Mouse (Mus musculus) hindbrain, postnatal 0 days (tissue): ENCODE data around the gene Hoxc6. TPM values are rescaled to one million over a fixed set of nuclear protein-coding genes. Genes with fewer than 3 reads are reported as not detected.
A peak's percentile ranks its signal among the peaks of the same experiment; 100 is the strongest.

ENCODE experiments used
- ATAC-seq: fragments of 200-750 bp; cut with Nextera tagmentation; 2 replicates; pipeline ENCODE4 v1.8.0; 2017; ENCODE audit warnings: mild to moderate bottlenecking, moderate TSS enrichment, moderate library complexity
- DNase-seq: peaks from one replicate; pipeline ENCODE4 v3.0.0-alpha.2; 2015; ENCODE audit warnings: low spot score
- H3K27ac ChIP-seq: fragments of 300-500 bp; sonication (generic); 2 replicates; pipeline ENCODE4 v1.5.1; 2014; ENCODE audit warnings: mild to moderate bottlenecking
- H3K27me3 ChIP-seq: fragments of 300-500 bp; sonication (generic); 2 replicates; pipeline ENCODE4 v1.6.1; 2014; ENCODE audit warnings: low read length, mixed read lengths; ENCODE audit not compliant: insufficient read depth
- H3K36me3 ChIP-seq: fragments of 300-500 bp; sonication (generic); 2 replicates; pipeline ENCODE4 v1.6.1; 2014; ENCODE audit warnings: low read length, mixed read lengths; ENCODE audit not compliant: insufficient read depth
- H3K4me1 ChIP-seq: fragments of 300-500 bp; sonication (generic); 2 replicates; pipeline ENCODE4 v1.6.1; 2014; ENCODE audit warnings: antibody characterized with exemption, low read length, mixed read lengths; ENCODE audit not compliant: insufficient read depth
- H3K4me2 ChIP-seq: fragments of 300-500 bp; sonication (generic); 2 replicates; pipeline ENCODE4 v1.6.1; 2014; ENCODE audit warnings: low read depth, mild to moderate bottlenecking, low read length, moderate library complexity, mixed read lengths
- H3K4me3 ChIP-seq: fragments of 300-500 bp; sonication (generic); 2 replicates; pipeline ENCODE4 v1.5.1; 2014; ENCODE audit warnings: low read length
- H3K9ac ChIP-seq: fragments of 300-500 bp; sonication (generic); replicated peaks from 2 replicates; pipeline ENCODE4 v1.6.1; 2014; ENCODE audit warnings: mild to moderate bottlenecking, low read length, moderate library complexity, mixed read lengths
- H3K9me3 ChIP-seq: fragments of 300-500 bp; sonication (generic); 2 replicates; pipeline ENCODE4 v1.6.1; 2016; ENCODE audit warnings: low read length, mixed read lengths
- CTCF ChIP-seq: IDR thresholded peaks from 2 replicates; pipeline ENCODE4 v1.5.1; 2016; ENCODE audit warnings: antibody characterized with exemption, control low read depth, low read depth
- WGBS: fragments of 180-500 bp; shearing (Covaris S2); extraction: QIAGEN DNeasy Blood & Tissue Kit; methylation state at CpG from one replicate; pipeline ENCODE4 v1.1.7; 2014; 5-methylcytosine and 5-hydroxymethylcytosine counted together
- polyA plus RNA-seq: library from polyadenylated mRNA; unstranded; fragments of >200 nt; fragmentation: Nextera tagmentation; extraction: Ambion mirVana; gene quantifications from 2 replicates; pipeline ENCODE4 v1.2.1, GENCODE M21; 2015
- total RNA-seq: library from RNA; depleted of rRNA; stranded (reverse); fragments of >200 nt; gene quantifications from 2 replicates; pipeline ENCODE4 v1.2.3, GENCODE M21; 2014

Gene Hoxc6
- total and polyA plus RNA-seq, 2 experiments from 2014 or later: 0.59 to 1.4 TPM

DNA sequence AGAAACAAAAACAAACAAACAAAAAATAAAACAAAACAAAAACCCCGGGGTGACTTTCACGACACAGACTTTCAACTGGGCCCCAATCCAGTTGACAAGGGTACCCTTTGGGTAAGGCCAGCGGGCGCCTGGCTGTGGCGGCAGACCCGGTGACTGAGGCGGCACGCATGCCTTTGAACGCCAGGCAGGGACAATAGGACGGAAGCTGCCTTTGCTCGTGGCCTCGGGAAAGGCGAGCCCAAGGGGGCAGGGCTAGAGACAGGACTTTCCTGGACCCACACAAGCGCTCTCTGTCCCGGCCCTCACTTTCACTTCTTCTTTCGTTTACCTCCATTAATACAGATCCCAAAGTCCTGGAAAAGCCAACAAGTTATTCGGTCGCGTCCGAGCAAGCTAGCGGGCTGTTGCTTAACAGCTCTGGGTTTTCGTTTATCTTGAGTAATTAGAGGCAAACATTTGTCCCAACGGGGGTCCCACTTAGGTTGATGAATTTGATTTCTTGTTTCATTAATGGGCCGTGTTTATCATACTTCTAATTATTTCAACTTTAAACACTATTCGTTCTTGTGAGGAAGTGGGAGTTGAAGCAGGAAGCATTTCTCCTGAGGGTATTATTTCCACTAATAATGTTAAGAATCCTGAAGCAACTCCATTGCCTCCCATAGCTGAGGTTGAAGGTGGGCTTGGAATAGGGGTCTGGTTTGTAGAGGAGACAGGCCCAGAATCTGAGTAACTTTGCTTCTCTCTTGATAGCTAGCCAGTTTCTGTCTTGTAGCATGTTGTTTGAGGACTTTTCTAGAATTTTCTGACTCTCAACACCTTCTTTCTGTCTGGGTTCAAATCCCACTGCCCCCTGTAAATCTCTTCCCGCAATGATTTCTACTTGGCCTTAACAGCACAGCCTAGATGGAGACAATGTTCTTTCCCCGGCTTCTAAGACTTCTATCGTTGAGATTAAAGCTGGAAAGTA, 34.1 kb upstream of the Hoxc6 start:
- no peak overlapping the region for H3K4me2 ChIP-seq
- H3K27me3 ChIP-seq: peaks cover 93% of the 10 kb centered on the region

DNA sequence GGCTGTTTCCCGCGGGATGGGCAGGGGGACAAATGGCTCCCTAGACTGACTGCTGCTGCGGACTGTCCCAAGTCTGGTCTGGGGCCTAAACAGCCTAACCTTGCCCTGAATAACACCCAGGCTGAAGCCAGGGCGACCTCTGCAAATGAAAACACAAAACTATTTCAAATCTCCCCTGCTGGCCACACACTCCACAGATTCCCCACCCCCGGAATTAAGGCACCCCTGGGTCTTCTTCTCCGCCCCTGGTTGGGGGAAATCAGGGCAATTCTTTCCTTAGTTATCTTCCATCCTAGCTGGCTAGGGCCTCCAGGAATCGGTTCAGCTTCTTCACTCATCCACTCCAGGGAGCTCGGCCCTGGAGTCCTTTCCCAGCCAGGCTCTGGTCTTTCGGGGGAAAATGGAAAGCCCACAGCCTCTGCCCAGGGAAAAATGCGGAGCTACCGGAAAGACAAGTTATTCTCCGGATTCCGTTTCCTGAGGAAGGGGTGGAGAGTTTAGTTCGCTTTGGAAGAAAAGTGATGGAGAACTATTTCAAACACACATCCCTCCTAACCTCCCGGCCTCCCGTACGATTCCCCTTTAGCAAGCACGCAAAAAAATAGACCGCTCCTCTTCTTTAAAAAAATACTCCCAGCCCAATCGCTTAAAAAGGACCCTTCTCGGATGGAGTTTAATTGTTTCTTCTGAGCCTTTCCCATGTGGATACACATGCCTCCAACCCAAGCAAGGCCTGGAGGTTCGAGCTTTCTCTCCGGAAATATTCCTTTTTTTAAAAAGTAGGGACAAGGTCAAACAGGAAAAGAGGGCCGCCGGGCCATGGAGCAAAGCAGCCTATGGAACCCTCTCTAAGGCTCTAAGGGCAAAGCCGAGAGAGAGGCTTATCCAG, 32.8 kb upstream of the Hoxc6 start:
- H3K4me3 ChIP-seq: no peak overlapping the region
- H3K36me3 ChIP-seq: no peaks in the 10 kb centered on the region
- no peaks in the 10 kb centered on the region for H3K4me1 ChIP-seq
- H3K27ac ChIP-seq: no peak overlapping the region
- no peak for TF ChIP-seq CTCF
- ATAC-seq: no peak
- no peak overlapping the region for H3K9ac ChIP-seq
- H3K27me3 ChIP-seq: peaks cover 96% of the 10 kb centered on the region
- no peaks in the 10 kb centered on the region for H3K9me3 ChIP-seq
- 4% methylated on average over 26 of the region's 26 CpGs for WGBS
- no peak overlapping the region for H3K4me2 ChIP-seq
- no peak for DNase-seq

More for the DNA sequence above, 34.1 kb upstream of the Hoxc6 start:
- Histone ChIP-seq H3K4me1 (no peaks in the 10 kb centered on the region), H3K4me3 (no peak overlapping the region), H3K9me3 (no peaks in the 10 kb centered on the region), H3K27ac (no peak overlapping the region), H3K9ac (no peak overlapping the region), H3K36me3 (no peaks in the 10 kb centered on the region)
- TF ChIP-seq CTCF: no peak
- ATAC-seq: no peak
- DNase-seq: no peak
- 2% methylated on average over 28 of the region's 28 CpGs for WGBS

DNA sequence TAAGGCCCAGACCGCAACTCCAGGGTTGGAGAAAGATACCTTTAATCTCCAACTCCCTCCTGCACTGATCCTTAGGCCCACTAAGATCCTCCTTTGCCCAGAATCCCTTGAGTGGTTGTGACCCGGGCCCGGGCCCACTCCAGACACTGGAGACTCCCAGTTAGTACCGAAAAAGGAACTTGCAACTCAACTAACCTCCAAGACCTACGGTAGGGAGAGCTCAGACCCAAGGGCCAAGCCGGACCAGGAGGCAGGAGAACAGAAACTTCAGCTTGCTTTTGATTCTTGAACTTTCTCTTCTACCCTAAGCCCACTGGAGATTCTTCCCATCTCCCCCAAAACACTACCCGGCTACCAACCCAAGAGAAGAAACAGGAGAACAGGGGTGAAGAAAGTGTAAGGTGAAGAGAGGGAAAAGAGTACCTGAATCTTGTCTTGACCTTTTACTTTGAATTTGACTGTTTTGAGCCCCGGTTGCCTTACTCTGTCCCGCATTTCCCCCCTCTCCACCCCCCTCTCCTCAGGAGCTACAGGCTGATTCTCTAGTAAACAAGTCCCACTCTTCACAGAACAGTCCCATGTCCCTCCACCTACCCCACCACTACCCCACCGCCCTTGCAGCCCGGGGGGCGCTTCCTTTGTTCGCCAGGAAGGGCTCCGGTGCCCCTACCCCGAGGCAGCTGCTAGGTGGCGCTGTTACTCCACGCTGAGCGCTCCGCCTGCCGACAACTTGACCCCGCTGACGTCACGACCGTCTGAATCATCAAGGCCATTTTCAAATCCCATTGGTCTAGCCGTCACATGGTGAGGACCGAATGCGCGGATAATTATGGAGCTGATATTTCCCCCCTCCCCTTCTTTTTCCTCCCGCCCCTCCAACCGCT, 31.9 kb upstream of the Hoxc6 start:
- H3K4me1 ChIP-seq: no peaks in the 10 kb centered on the region
- no peak overlapping the region for H3K27ac ChIP-seq
- H3K4me3 ChIP-seq: no peak overlapping the region
- ATAC-seq: peak; percentile 45; the same call in 1 of the 2 replicates
- peak; percentile 70 for TF ChIP-seq CTCF
- no peaks in the 10 kb centered on the region for H3K9me3 ChIP-seq
- peak; percentile 76 for DNase-seq
- peaks cover 96% of the 10 kb centered on the region for H3K27me3 ChIP-seq
- no peaks in the 10 kb centered on the region for H3K36me3 ChIP-seq
- no peak overlapping the region for H3K9ac ChIP-seq
- WGBS: 2% methylated on average over 29 of the region's 30 CpGs
- no peak overlapping the region for H3K4me2 ChIP-seq

DNA sequence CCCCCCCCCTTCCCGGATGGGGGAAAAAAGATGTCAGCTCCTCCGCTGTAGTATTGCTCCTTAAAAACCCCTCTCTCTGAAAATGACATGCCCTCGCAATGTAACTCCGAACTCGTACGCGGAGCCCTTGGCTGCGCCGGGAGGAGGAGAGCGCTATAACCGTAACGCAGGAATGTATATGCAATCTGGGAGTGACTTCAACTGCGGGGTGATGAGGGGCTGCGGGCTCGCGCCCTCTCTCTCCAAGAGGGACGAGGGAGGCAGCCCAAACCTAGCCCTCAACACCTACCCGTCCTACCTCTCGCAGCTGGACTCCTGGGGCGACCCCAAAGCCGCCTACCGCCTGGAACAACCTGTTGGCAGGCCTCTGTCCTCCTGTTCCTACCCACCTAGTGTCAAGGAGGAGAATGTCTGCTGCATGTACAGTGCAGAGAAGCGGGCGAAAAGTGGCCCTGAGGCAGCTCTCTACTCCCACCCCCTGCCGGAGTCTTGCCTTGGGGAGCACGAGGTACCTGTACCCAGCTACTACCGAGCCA, 31.2 kb upstream of the Hoxc6 start, which contains the start of gene Hoxc10:
Hoxc10 (plus strand) TSS at position 21 of the 536 bp plus-strand sequence.
- DNase-seq (no peak), ATAC-seq (no peak)
- no peak for TF ChIP-seq CTCF
- no peaks in the 10 kb centered on the region for H3K4me1 ChIP-seq
- H3K27ac ChIP-seq: no peak within 1 kb of the TSS
- peaks cover 96% of the 10 kb centered on the region for H3K27me3 ChIP-seq
- no peak within 1 kb of the TSS for H3K9ac ChIP-seq
- no peaks in the 10 kb centered on the region for H3K9me3 ChIP-seq
- WGBS: 3% methylated on average over 27 of the region's 27 CpGs
- H3K36me3 ChIP-seq: no peaks in the 10 kb centered on the region
- no peak within 1 kb of the TSS for H3K4me3 ChIP-seq
- H3K4me2 ChIP-seq: no peak within 1 kb of the TSS

DNA sequence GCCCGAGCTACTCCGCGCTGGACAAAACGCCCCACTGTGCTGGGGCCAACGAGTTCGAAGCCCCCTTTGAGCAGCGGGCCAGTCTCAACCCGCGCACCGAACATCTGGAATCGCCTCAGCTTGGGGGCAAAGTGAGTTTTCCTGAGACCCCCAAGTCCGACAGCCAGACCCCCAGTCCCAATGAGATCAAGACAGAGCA, 30.8 kb upstream of the Hoxc6 start, which contains the start of gene Hoxc5:
Hoxc5 (plus strand) TSS at position 132 of the 199 bp plus-strand sequence.
- ATAC-seq: no peak
- Histone ChIP-seq H3K27ac (no peak within 1 kb of the TSS), H3K27me3 (peaks cover 98% of the 10 kb centered on the region), H3K9me3 (no peaks in the 10 kb centered on the region), H3K9ac (no peak within 1 kb of the TSS), H3K4me3 (no peak within 1 kb of the TSS), H3K36me3 (no peaks in the 10 kb centered on the region), H3K4me2 (no peak within 1 kb of the TSS), H3K4me1 (no peaks in the 10 kb centered on the region)
- no peak for TF ChIP-seq CTCF
- WGBS: 4% methylated on average over 12 of the region's 12 CpGs
- DNase-seq: no peak
